Mouse (Mus musculus) heart, adult 2 months (tissue): ENCODE data around the gene Dlx3.

Experiments
- CTCF ChIP-seq: fragments of 200-600 bp; IDR thresholded peaks from 2 replicates; pipeline ENCODE4 v1.8.1; 2022; ENCODE audit warnings: antibody characterized with exemption, mild to moderate bottlenecking, moderate library complexity
- POLR2A ChIP-seq: fragments of 200-500 bp; IDR thresholded peaks from 2 replicates; pipeline ENCODE4 v1.6.1; 2011; ENCODE audit warnings: mild to moderate bottlenecking, low read depth, low read length, control low read depth; ENCODE audit not compliant: insufficient read depth

DNA sequence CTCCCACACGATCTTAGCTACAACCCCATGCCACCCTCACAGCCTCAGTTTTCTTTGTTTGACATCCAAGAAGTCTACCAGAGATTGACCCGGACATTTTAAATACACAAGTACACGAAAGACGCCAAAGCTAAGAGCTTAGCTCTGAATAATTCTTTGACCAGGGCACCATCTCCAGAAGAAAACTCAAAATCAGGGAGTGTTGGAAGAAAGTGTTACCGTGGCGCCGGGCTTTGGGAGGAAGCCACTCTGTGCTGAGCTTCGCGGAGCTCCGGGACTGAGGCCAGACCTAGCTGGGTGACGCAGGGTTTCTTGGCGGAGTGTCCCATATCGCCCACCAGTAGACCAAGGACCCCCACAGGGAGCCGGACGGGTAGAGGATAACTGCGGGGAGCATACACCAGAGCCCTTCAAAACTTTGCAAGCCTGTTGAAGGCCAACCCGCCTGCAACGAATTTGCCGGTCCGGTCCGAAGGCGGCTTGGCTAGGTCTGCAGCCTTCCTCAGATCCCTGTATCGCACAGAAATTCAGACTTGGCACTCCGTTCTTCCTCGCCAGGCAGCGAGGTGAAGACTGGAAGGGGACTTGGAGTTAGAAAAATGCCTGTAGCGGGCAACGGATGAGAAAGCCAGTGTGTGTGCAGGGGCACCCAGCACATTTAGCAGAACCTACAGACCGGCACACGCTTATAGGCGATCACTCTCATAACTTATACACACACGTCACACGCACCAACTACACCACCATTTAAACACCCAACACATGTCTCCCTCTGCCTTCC is 30.5 kb downstream of the Dlx3 start:
- TF ChIP-seq POLR2A: no peak
- TF ChIP-seq CTCF: no peak
